Mouse (Mus musculus) lung, postnatal 0 days (tissue): ENCODE data around the gene Dhcr24.

Experiments
- CTCF ChIP-seq: IDR thresholded peaks from 2 replicates; pipeline ENCODE4 v1.5.1; 2016; ENCODE audit warnings: antibody characterized with exemption, mild to moderate bottlenecking
- EP300 ChIP-seq: IDR thresholded peaks from 2 replicates; pipeline ENCODE4 v1.6.1; 2016; ENCODE audit warnings: antibody characterized with exemption, mild to moderate bottlenecking, control low read depth

DNA sequence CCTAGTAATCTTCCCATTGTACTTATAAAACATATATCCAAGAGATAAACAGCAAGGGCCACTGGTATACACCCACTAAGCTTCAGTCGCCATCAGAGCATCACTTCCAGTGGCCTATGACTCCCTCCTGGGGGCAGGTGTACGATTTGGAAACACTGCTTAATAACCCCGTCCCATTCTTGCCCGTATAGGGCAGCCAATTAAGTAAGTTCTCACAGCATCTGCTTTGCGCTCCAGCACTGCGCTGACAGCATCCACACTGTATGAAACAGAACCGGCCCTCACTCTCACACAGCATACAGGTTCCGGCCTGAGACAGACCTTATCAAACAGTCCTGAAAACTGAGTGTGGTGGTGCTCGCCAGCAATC, 30.7 kb upstream of the Dhcr24 start:
- TF ChIP-seq EP300: no peak
- TF ChIP-seq CTCF: no peak
